Mouse (Mus musculus) hindbrain, embryonic 11.5 days (tissue): ENCODE data around the gene 1600002K03Rik. TPM values are rescaled to one million over a fixed set of nuclear protein-coding genes. Genes with fewer than 3 reads are reported as not detected.

Experiments used
- ATAC-seq: fragments of 200-750 bp; cut with Nextera tagmentation; 2 replicates; pipeline ENCODE4 v1.8.0; 2017; ENCODE audit warnings: mild to moderate bottlenecking, moderate TSS enrichment, moderate library complexity; ENCODE audit not compliant: low FRiP score
- DNase-seq: peaks from one replicate; pipeline ENCODE4 v3.0.0-alpha.2; 2015; ENCODE audit warnings: low spot score
- H3K27ac ChIP-seq: fragments of 300-500 bp; sonication (generic); 2 replicates; pipeline ENCODE4 v1.5.1; 2014; ENCODE audit warnings: mild to moderate bottlenecking, low read depth, low read length
- H3K27me3 ChIP-seq: fragments of 300-500 bp; sonication (generic); 2 replicates; pipeline ENCODE4 v1.6.1; 2014; ENCODE audit warnings: mild to moderate bottlenecking, low read length, moderate library complexity, mixed read lengths; ENCODE audit not compliant: control insufficient read depth, insufficient read depth
- H3K36me3 ChIP-seq: fragments of 300-500 bp; sonication (generic); 2 replicates; pipeline ENCODE4 v1.6.1; 2014; ENCODE audit warnings: mild to moderate bottlenecking, low read length, moderate library complexity, mixed read lengths; ENCODE audit not compliant: control insufficient read depth, insufficient read depth
- H3K4me1 ChIP-seq: fragments of 300-500 bp; sonication (generic); replicated peaks from 2 replicates; pipeline ENCODE4 v1.6.1; 2014; ENCODE audit warnings: low read length, mixed read lengths; ENCODE audit not compliant: control insufficient read depth, insufficient read depth
- H3K4me2 ChIP-seq: fragments of 300-500 bp; sonication (generic); replicated peaks from 2 replicates; pipeline ENCODE4 v1.6.1; 2014; ENCODE audit warnings: mild to moderate bottlenecking, low read depth, low read length
- H3K4me3 ChIP-seq: fragments of 300-500 bp; sonication (generic); 2 replicates; pipeline ENCODE4 v1.5.1; 2014; ENCODE audit warnings: low read depth, low read length
- H3K9ac ChIP-seq: fragments of 300-500 bp; sonication (generic); 2 replicates; pipeline ENCODE4 v1.6.1; 2014; ENCODE audit warnings: low read depth, low read length
- H3K9me3 ChIP-seq: fragments of 300-500 bp; sonication (generic); 2 replicates; pipeline ENCODE4 v1.6.1; 2016; ENCODE audit warnings: low read length; ENCODE audit not compliant: control insufficient read depth
- whole genome bisulfite sequencing: fragments of 180-500 bp; shearing (Covaris S2); extraction: QIAGEN DNeasy Blood & Tissue Kit; methylation state at CpG from one replicate; pipeline ENCODE4 v1.1.7; 2014; 5-methylcytosine and 5-hydroxymethylcytosine counted together
- polyA plus RNA-seq: library from polyadenylated mRNA; unstranded; fragments of >200 nt; fragmentation: Nextera tagmentation; extraction: Ambion mirVana; gene quantifications from 2 replicates; pipeline ENCODE4 v1.2.1, GENCODE M21; 2014

Gene 1600002K03Rik
- polyA plus RNA-seq, 1 experiment from 2014 or later, result 7.6 TPM

- WGBS, result 86% methylated on average over 29 of the region's 29 CpGs
- Histone ChIP-seq H3K9ac (0 out of 2 replicates have a peak overlapping the region, but pooled peaks have one; percentile 19), H3K4me3 (peak overlapping the region; percentile 2; the same call in 1 of the 2 replicates), H3K9me3 (no peaks in the 10 kb centered on the region), H3K27me3 (no peaks in the 10 kb centered on the region), H3K4me2 (no peak overlapping the region), H3K4me1 (peaks cover 58% of the 10 kb centered on the region), H3K36me3 (peaks cover 48% of the 10 kb centered on the region), H3K27ac (peak overlapping the region; percentile 68; the same call in 1 of the 2 replicates)
- DNase-seq (no peak), ATAC-seq (no peak)
These were observed 16.6 kb upstream of the 1600002K03Rik start for GRCm38 (mm10) chr10:80156002-80156751.

GRCm38 (mm10) chr10:80156752-80157053 is 16.0 kb upstream of the 1600002K03Rik start:
- Histone ChIP-seq H3K4me3 (peak overlapping the region; percentile 2; the same call in 1 of the 2 replicates), H3K36me3 (peaks cover 44% of the 10 kb centered on the region)

DNA sequence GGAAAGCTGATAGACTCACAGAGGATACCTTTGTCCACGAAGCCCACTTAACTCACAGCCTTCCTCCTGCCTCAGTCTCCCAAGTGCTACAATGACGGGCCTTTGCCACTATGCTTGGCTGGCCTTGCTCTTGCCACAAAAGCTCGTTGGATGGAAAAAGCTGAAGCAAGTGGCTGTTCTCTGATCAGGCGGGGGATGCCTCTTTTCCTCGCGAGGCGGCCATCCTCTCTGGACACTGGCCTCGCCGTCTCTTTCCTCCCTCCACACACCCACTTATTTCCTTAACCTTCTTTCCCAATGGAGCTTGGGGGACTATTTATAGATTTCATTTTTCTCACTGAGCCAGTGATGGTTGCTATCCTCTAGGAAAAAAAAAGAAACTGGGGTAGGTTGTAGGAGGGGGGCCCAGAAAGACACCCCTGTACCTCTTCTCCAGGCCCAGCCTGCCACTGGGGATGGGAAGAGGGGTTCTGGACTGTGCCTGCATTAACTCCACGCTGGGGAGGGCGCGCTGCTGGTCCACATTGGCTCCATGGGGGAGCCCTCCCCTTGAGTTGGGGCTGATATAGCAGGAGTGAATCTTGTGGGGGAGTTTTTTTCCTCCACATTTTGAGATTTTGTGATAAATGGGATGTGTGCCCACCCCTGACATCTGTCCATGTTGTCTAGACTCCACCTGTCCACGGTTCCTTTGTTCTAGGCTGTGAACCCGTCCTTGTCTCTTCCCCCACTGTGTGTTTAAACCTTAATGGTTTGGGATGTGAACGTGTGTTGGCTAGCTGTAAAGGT is 15.4 kb upstream of the 1600002K03Rik start:
- 66% methylated on average over 15 of the region's 15 CpGs for whole genome bisulfite sequencing
- H3K9ac ChIP-seq, result peak overlapping the region; percentile 27; the same call in 1 of the 2 replicates
- ATAC-seq, result no peak
- H3K4me1 ChIP-seq, result peaks cover 63% of the 10 kb centered on the region
- no peak for DNase-seq
- no peak overlapping the region; the same call in 1 of the 2 replicates for H3K4me3 ChIP-seq
- H3K36me3 ChIP-seq, result peaks cover 41% of the 10 kb centered on the region
- H3K4me2 ChIP-seq, result 0 out of 2 replicates have a peak overlapping the region, but pooled peaks have one; percentile 17
- H3K27me3 ChIP-seq, result no peaks in the 10 kb centered on the region
- peak overlapping the region; percentile 68 for H3K27ac ChIP-seq
- H3K9me3 ChIP-seq, result no peaks in the 10 kb centered on the region

More at GRCm38 (mm10) chr10:80156752-80157053, 16.0 kb upstream of the 1600002K03Rik start:
- H3K9me3 ChIP-seq, result no peaks in the 10 kb centered on the region
- 60% methylated on average over 7 of the region's 7 CpGs for WGBS
- H3K4me2 ChIP-seq, result no peak overlapping the region
- DNase-seq (no peak), ATAC-seq (no peak)
- peak overlapping the region; percentile 68; the same call in 1 of the 2 replicates for H3K27ac ChIP-seq
- H3K4me1 ChIP-seq, result peaks cover 63% of the 10 kb centered on the region
- H3K9ac ChIP-seq, result 0 out of 2 replicates have a peak overlapping the region, but pooled peaks have one; percentile 19
- no peaks in the 10 kb centered on the region for H3K27me3 ChIP-seq

DNA sequence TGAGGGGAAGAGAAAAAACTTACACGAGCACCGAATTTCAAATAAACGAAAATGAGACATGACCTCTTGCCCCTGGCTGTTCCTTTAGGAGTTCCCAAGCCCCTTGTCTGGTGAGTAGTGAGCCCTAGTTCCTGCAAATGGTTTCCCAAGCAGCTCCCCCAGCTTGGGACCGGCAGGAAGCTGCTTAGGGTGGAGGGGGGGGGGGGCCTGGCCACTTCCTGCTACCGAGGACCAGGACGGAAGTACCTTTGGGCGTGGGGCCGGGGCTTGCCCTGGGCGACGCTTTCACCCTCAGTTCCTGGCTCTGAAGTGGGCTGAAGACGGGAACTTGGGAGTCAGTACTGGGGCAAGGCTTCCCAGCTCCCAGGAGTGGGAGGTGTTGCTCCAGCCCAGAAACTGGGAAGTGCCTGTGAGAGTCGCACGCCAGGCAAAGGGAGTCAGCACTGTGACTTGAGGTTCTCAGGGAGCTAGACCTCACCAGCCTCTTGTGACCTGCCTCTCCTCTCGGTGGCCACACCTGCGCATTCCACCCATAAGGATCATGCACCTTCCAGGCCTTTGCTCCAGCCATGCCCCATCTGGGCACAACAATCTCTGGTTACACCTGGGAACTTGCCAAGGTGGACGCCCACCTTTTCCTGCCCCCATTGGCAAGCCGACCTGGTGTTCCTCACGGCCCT is 14.3 kb upstream of the 1600002K03Rik start:
- Histone ChIP-seq H3K4me1 (peaks cover 53% of the 10 kb centered on the region), H3K4me2 (peak overlapping the region; percentile 69; the same call in 1 of the 2 replicates)
- peak; percentile 20; the same call in 1 of the 2 replicates for ATAC-seq

GRCm38 (mm10) chr10:80159021-80159560 is 13.7 kb upstream of the 1600002K03Rik start:
- Histone ChIP-seq H3K4me3 (peak overlapping the region; percentile 36), H3K9ac (peak overlapping the region; percentile 56), H3K4me1 (peaks cover 48% of the 10 kb centered on the region), H3K9me3 (no peaks in the 10 kb centered on the region), H3K27ac (peak overlapping the region; percentile 68), H3K4me2 (peak overlapping the region; percentile 69), H3K27me3 (0 out of 2 replicates have a peak, but pooled peaks cover under 1% of the 10 kb centered on the region), H3K36me3 (peaks cover 31% of the 10 kb centered on the region)
- ATAC-seq, result peak; percentile 50
- WGBS, result 8% methylated on average over 12 of the region's 12 CpGs
- DNase-seq, result no peak

More for the DNA sequence above, 14.3 kb upstream of the 1600002K03Rik start:
- DNase-seq, result peak; percentile 60
- WGBS, result 13% methylated on average over 18 of the region's 18 CpGs
- H3K9me3 ChIP-seq, result no peaks in the 10 kb centered on the region
- H3K27ac ChIP-seq, result peak overlapping the region; percentile 68
- peaks cover 35% of the 10 kb centered on the region for H3K36me3 ChIP-seq
- peak overlapping the region; percentile 36; the same call in 1 of the 2 replicates for H3K4me3 ChIP-seq
- no peak overlapping the region; the same call in 1 of the 2 replicates for H3K9ac ChIP-seq
- no peaks in the 10 kb centered on the region for H3K27me3 ChIP-seq

- H3K36me3 ChIP-seq, result peaks cover 24% of the 10 kb centered on the region
- peak overlapping the region; percentile 69 for H3K4me2 ChIP-seq
- peak overlapping the region; percentile 78 for H3K27ac ChIP-seq
- H3K9ac ChIP-seq, result peak overlapping the region; percentile 56
- no peaks in the 10 kb centered on the region for H3K9me3 ChIP-seq
- peak overlapping the region; percentile 36 for H3K4me3 ChIP-seq
- peak; percentile 98 for DNase-seq
- WGBS, result under 1% methylated on average over 51 of the region's 55 CpGs
- H3K4me1 ChIP-seq, result peaks cover 49% of the 10 kb centered on the region
- H3K27me3 ChIP-seq, result 0 out of 2 replicates have a peak, but pooled peaks cover 2% of the 10 kb centered on the region
- ATAC-seq, result peak; percentile 82
These were observed 12.9 kb upstream of the 1600002K03Rik start for GRCm38 (mm10) chr10:80159561-80160454.

GRCm38 (mm10) chr10:80160455-80161371 is 12.0 kb upstream of the 1600002K03Rik start:
- Histone ChIP-seq H3K4me1 (peaks cover 44% of the 10 kb centered on the region), H3K27ac (peak overlapping the region; percentile 78), H3K36me3 (peaks cover 15% of the 10 kb centered on the region), H3K27me3 (0 out of 2 replicates have a peak, but pooled peaks cover 2% of the 10 kb centered on the region), H3K9me3 (no peaks in the 10 kb centered on the region), H3K9ac (peak overlapping the region; percentile 32), H3K4me3 (peak overlapping the region; percentile 36), H3K4me2 (peak overlapping the region; percentile 69)
- ATAC-seq (no peak), DNase-seq (peak; percentile 61)
- WGBS, result 2% methylated on average over 28 of the region's 33 CpGs
